Mouse (Mus musculus) left cerebral cortex, postnatal 10 days (tissue): Measurements from ENCODE around the gene Sh2d7. TPM values are rescaled to one million over a fixed set of nuclear protein-coding genes. Genes with fewer than 3 reads are reported as not detected.
"Not testable (repeated sequence)": the region's sequence is repeated elsewhere in the genome, so short reads cannot be mapped to it uniquely, and the experiment has no call there.

Experiments used
- DNase-seq, 2 experiments: peaks; one replicate each; pipeline ENCODE4 v3.0.0; 2021 to 2022; ENCODE audit warnings: low spot score in 2 of 2, mixed read lengths in 1 of 2; ENCODE audit errors: extremely low spot score in 1 of 2
- intact Hi-C: fragments of 180-260 bp; cut with DNase I; formaldehyde crosslinking; loops from one replicate; pipeline ENCODE4 v1.15.1; 2025
- total RNA-seq, 2 experiments: library from RNA; stranded (reverse); gene quantifications; 2 replicates each; pipeline ENCODE4 v1.2.3; 2021

Gene Sh2d7
- total RNA-seq, 2 experiments from 2014 or later: not detected

DNA sequence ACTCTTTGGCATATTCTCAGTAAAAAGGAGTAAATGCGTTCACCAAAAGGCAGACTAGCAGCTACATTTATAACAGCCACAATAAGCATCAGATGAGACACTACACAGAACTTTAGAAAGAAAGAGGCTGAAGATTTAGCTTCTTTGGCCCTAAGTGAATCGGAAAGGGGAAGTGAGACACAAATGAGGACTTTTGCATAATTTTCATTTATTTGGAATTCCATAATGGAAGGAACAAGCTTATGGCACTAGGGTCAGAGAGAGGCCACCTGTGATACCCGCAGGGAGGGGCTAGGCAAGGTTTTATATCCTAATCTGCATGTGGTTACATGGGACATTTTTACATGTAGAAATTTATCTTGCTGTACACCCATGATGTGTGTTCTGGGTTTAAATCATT is 1.3 kb upstream of the Sh2d7 start:
- DNase-seq: no peak
- intact Hi-C loops: loop anchor here (10.0 kb wide), 1 partner anchor 137 kb away; no protein-coding TSS in a partner anchor

DNA sequence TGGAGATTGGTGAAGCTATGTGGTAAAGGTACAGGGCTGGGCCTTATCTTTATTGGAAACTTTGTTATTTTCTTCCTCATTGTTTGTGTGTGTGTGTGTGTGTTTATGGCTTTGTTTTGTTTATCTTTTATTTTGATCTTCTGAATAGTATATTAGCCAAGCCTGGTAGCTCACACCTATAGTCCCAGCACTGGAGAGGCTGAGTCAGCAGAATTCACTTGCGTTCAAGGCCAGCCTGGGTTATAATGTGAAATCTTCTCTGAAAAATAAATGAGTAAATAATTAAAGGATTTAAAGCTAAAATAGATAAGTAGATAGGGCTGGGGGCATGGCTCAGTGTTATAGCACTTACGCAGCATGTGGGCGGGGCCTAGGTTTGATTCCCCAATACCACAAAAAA is 540 bp upstream of the Sh2d7 start:
- no peak for DNase-seq
- intact Hi-C loops: loop anchor here (10.0 kb wide), 1 partner anchor 137 kb away; no protein-coding TSS in a partner anchor

DNA sequence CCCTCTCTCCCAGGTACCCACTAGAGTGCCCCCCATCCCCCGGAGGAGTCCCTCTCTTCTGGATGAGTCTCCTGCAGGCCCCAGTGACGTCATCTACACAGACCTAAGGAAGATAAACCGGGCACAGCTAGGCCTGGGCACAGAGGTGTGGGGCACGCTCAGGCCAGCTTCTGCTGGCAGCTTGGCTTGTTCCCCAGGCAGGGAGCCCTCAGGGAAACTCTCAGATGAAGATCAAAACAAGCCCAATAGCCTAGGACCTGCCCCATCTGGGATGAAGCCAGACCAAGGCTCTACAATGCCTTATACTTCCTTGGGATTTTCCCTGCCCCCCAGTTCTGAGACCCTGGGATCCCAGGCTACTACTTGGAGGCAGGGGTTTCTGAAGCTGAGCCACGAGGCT is 2.0 kb downstream of the Sh2d7 start:
- no peak for DNase-seq
- intact Hi-C loops: no loop called here

DNA sequence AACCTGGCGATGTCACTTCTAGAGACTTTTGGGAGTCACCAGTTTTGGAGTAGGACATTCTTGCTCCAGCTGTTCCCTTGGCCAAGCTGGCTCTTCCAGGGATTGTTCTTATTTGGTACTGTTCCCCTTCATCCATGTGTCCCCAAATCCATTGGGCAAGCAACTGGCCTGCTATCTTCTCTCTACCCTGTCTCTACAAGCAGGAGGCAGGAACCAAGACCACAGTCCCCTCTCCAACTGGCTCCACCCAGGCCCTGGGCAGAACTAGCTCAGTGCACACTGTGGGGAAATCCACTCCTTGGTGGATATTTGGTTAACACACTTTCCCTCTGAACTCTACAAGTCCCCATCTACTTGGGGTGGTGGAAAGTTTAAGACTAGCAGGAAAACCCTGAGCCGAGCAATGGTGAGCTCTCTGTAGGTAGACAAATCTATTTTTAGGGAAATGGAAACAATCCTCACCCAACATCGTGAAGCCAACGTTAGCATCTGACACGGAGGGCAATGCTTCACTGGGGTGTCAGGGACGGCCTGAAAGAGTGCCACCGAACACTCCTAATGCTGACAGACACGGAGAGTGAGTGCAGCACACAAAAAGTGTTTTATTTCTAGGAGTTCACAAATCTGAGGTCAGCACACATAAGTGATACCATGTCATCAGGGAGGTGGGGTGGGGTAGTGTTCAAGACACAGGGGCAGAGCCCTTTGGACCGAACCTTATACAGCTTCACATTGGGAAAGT is 5.6 kb downstream of the Sh2d7 start:
- intact Hi-C loops: no loop called here
- DNase-seq: no peak

DNA sequence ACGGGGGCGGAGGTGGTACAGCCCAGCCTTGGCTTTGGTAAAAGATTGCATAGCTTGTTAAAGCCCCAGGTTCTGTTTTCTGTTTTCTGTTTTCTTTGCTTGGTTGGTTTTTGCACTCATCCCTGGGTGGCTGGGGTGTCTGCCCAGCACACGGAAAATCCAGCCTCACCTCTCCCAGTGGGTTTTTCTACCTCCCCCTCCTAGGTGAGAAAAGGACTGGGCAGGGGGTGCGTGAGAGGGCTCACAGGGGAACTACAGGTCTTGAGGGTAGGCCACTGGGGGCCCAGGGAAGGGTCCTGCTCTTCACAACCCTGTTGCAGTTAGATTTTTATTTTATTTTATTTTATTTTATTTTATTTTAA is 6.2 kb downstream of the Sh2d7 start:
- intact Hi-C loops: no loop called here
- no peak for DNase-seq

DNA sequence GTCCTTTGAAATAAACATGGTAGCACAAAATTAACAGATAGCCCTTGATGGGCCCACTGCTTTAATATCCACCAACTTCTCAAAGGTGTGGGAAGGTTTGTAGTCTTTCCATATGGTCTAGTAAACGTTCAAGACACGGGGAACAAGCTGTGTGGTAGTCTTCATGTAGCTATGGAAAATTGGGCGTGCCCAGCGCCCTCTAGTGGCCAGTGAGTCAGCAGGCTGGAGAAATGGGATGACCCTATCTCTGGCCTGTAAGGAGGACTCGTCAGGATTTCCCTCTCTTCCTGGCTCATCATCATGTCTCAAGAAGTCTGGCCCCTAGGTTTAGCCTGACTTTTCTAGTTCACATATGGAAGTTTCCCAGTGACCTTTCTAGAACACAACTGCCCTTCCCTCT is 8.8 kb downstream of the Sh2d7 start:
- intact Hi-C loops: no loop called here

DNA sequence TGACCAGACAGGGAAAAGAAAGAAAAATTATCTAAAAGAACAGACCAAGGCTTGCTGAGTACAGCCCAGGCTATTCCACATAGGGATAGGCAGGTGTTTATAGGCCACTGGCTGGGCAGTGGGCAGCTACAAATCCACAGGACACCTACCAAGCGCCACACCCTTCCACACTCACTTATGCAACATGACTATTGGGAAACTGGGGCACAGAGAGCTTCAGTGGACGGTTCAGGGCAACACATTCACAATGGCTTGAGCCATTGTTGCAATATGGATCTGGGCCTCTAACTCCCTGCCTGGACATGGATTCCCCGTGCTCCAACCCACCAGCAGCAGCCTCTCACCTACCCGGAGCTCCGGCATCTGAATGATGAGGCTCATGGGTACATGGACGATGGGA is 10.6 kb downstream of the Sh2d7 start:
- no peak for DNase-seq
- intact Hi-C loops: no loop called here

More for the DNA sequence above, 8.8 kb downstream of the Sh2d7 start:
- peak in 1 of 2 experiments; percentile 59 for DNase-seq

DNA sequence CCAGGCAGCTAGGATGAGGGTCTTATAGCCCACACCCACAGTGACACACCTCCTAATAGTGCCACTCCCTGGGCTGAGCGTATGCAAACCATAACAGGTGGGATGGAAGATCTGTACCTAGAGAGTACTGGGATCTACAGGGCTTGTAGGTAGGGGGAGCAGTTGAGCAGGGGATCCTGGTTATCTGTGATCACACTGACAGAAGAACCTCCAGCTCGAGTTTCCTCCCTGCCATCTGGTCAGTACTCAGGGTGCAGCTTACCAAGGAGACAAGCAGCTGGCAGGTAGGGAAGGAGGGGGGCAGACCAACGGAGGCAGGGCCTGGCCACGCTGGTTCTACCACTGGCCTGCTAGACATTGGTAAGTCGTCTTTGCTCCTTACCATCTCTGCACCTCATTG is 13.6 kb downstream of the Sh2d7 start:
- DNase-seq: peak in 1 of 2 experiments; percentile 44
- intact Hi-C loops: no loop called here

DNA sequence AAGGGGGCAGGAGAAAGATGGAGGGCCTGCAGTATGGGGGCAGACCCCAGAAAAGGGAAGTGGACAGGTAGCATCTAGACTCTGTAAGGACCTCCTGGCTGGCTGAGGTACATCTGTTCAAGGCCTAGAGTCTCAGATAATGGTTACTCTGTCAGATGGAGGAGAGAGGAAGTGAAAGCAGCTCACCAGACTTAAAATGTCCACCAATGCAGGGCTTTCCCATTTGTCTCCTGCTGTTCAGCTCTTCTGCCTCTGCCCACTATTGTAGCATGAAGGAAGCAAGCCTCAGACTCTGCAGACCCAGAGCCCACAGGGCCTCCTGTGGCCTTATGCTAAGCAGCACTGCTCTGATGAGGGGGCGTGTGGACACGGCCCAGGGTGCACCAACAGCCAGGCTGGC is 16.3 kb downstream of the Sh2d7 start:
- intact Hi-C loops: no loop called here
- DNase-seq: no peak

DNA sequence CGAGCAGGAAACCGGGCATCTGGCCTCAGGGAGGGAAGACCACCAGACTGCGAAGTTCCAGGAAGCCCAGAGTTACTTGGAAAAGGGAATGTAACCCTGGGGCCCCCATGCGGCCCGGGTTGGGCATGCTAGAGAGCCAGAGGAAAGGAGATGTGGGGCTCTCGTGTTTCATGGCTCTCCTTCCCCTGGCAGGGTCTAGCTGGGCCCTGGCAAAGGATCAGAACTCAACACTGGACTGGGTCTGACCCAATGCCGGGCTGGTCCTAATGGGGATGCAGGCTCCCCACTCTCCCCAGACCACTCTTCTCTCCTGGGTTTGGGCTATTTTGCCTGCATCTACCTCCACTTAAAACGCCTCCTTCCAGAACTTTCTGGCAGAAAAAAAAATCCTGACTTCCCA is 19.9 kb downstream of the Sh2d7 start:
- intact Hi-C loops: no loop called here

DNA sequence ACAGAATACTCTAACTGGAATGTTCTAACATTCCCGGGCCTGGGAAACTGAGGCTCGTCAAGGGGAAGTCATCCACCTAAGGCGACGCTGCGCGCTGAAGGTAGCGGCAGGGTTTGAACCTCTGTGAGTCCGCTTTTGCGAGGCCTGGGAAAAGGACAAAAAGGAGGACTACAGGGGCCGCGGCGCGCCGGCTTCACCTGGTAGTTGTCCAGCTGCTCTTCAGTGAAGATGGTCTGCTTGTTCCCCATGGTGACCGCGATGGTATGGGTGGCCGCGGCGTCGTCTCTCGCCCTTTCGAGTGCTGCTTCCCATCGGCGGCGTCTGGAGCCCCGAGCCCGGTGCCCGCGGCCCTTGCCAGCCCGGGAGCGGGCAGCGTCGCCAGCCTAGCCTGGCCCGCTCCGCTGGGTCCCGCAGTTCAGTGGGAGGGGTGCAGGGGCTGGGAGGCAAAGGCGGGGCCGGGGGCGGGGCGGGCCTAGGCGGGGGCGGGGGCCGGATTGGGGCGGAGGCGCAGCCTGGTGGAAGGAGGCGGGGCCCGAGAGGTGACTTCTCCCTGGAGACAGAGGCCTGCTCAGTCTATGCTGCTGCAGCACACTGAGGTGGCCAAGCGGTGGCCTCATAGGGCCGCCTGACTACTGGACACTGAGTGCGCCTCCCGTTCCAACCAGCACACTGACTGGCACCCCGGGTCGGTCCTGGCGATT is 21.1 kb downstream of the Sh2d7 start, which contains the start of gene Cib2:
Gene Cib2, minus strand, starts transcription at position 448 of the 701 bp plus-strand sequence.
- intact Hi-C loops: no loop called here
- DNase-seq: peak; percentile 67 to 89

More for the DNA sequence above, 19.9 kb downstream of the Sh2d7 start:
- no peak for DNase-seq

DNA sequence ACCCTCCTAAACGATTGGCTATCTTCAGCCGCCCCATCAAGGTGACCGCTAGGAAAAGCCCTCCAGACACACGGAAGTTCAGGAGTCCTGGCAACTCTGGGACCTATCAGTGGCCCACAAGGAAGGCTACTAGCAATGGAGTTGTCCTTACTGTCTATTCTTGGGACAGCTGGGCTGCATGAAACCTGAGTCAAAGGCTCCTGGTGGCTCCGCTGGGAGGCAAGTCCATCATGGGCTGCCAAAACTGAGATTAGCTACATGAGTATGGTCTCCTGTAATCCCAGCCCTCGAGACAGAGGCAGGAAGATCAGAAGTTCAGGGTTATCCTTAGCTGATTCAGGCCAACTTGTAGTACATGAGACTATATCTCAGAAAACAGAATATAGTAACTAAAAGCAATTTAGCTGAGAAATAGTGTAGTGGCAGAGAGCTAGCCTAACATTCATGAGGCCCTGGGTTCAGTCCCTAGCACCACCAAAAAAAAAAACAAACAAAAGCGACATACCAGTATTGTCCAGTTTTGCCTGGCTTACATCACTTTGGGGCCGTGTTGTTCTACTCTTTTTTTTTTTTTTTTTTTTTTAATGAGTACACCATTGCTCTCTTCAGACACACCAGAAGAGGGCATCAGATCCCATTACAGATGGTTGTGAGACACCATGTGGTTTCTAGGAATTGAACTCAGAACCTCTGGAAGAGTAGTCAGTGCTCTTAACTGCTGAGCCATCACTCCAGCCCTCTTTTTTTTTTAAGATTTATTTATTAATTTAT is 22.2 kb downstream of the Sh2d7 start:
- intact Hi-C loops: no loop called here
- DNase-seq: no peak

DNA sequence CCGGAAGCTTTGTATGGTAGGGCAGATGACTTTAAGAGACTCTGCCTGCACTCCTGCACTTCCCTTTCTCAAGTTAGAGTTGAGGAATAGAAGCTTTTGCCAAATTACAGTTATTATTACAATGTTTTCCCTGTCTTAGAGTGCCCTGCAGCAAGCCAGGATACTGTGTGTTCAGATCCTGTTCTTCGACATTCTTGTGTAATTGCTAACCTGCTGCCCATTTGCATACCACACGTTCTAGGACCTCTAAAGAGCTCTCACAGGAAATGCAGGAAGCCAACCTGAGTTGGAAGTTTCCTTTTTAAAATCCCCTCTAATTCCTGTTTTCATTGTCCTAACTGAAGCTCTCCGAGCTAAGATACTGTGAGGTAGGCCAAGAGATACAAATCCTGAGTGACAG is 28.2 kb downstream of the Sh2d7 start:
- intact Hi-C loops: no loop called here
- no peak for DNase-seq

DNA sequence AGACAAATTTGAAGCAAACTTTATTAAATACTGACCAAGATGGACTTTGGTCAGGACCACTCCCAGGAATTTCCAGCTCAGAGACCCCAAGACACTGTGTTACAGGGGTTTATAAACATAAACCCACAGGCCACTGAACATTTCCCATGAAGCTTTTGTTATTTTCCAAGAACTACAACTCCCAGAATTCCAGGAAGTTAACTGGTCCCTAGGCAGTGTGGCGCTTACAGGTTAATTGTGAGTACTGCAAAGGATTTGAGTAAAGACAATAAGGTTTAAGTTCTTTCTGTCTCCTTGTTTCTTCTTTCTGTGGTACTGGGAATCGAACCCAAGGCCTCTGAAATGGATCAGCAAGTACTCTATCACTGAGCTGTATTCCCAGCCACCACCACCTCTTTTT is 29.9 kb downstream of the Sh2d7 start:
- intact Hi-C loops: no loop called here
- no peak for DNase-seq

DNA sequence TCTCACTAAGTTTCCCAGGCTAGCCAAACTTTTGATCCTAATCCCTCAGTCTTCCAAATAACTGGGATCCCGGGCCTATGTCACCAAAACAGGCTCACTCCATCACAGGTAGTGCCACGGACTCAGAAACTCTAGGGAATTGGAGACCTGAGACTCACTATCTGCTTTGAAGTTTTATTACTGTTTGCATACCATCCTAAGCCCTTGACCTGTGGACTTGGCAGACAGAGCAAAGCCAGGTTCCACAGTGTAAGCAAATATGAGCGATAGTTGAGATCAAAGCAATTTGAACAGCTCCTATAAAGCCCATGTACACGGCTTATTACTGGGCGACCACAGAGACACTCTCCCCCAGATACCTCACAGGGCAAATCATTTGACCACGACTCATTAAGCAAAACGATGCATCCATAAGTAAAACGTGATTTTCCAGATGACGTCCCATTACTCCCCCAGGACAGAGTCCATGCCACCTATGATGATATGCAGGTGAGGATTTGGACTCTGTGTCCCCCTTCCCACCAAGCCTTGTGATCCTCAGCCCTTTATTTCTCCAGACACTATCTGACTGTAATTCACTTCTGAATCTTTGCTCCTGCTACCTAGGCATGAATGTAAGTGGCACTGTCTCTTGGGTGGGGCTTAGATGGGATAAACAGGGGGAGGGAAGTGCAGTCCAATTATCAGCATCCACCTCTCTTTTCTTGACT is 32.5 kb downstream of the Sh2d7 start:
- no peak for DNase-seq
- intact Hi-C loops: no loop called here

DNA sequence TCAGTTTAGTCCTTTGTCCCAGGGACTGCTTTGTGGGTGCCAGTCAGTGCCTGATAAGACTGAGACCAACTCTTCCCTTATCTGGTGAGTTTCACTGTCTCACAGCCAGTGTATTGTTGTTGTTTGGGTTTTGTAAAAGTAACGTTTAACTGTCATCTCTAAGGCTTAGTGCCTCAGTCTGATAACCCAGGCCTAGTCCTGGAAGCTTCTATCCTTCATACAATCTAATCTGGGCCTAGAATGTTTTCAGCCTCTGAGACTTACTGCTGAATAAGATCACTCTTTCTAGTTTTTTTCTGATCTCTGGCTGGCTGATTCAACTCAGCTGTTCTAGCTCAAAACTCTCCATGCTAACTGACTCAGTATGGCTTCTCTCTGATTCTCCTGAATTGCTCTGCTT is 44.9 kb downstream of the Sh2d7 start:
- intact Hi-C loops: no loop called here
- no peak for DNase-seq

DNA sequence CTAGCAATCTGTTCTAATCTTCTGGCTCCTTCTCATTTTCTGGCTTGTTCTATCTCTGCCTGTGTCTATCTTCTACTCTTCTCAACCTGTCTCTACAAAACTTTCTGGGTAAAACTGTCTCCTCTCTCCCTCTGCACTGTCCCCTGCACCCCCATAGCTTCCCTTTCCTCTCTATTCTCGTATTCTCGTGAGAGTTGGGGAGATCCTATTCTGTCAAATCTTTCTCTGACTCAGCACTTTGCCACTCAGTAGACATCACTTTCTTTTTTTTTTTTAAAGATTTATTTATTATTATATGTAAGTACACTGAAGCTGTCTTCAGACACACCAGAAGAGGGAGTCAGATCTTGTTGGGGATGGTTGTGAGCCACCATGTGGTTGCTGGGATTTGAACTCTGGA is 45.3 kb downstream of the Sh2d7 start:
- intact Hi-C loops, DNase-seq: not testable (repeated sequence)

DNA sequence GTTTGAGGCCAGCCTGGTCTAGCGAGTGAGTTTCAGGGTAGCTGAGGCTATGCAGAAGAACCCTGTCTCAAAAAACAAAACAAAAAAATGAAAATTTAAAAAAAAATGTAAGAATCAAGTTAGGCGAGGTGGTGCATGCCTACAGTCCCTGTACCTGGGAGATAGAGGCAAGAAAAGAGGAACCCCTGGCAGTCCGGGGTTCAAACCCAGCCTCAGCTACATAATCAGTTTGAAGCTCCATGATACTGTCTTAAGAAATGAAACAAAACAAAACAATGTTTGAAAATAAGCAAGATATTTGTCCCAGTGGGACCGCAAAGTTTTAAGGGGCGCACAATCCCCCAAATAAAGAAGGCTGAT is 47.0 kb downstream of the Sh2d7 start:
- DNase-seq: no peak
- intact Hi-C loops: no loop called here
